Mouse (Mus musculus) embryonic fibroblast, embryonic 13.5 days (primary cell): ENCODE results near the gene Med9.

ENCODE experiments used
- CTCF ChIP-seq: IDR thresholded peaks from 2 replicates; pipeline ENCODE4 v1.5.1; 2011; ENCODE audit warnings: mild to moderate bottlenecking, control low read depth, low read length, moderate library complexity, borderline replicate concordance; ENCODE audit not compliant: insufficient read depth
- POLR2A ChIP-seq: IDR thresholded peaks from 2 replicates; pipeline ENCODE4 v1.6.1; 2011; ENCODE audit warnings: low read depth, mild to moderate bottlenecking, control low read depth, low read length, moderate library complexity

- TF ChIP-seq POLR2A (no peak), CTCF (no peak)
Observed at GRCm38 (mm10) chr11:59961338-59961875, 13.4 kb downstream of the Med9 start.
